Comparison of ENCODE assay signal across 8 mouse cellular contexts in genomic region chr3:88214197-88214938, GRCm38 (mm10). TPM values are rescaled to one million over a fixed set of nuclear protein-coding genes. Genes with fewer than 3 reads are reported as not detected.
DNase-seq lines count a peak whose midpoint lies in the region; ATAC-seq and TF ChIP-seq lines count a peak whose summit lies in the region.

No protein-coding gene starts in this region.

- peak overlapping the region; percentile 66 for H3K4me2 ChIP-seq in heart, embryonic 12.5 days
- H3K4me2 ChIP-seq in forebrain, embryonic 12.5 days, result peak overlapping the region; percentile 88

- no peaks in the 10 kb centered on the region for H3K36me3 ChIP-seq in heart, embryonic 12.5 days
- peaks cover 55% of the 10 kb centered on the region for H3K36me3 ChIP-seq in forebrain, embryonic 12.5 days (replicated peaks)

- no peaks in the 10 kb centered on the region for H3K9me3 ChIP-seq in heart, embryonic 12.5 days (replicated peaks)
- no peaks in the 10 kb centered on the region for H3K9me3 ChIP-seq in forebrain, embryonic 12.5 days

- no peak for TF ChIP-seq CTCF in bone marrow macrophage, adult 2 months (IDR thresholded peaks at IDR 0.05; ENCODE audit: low read depth, low read length)

- WGBS in heart, embryonic 12.5 days, result 2% methylated on average over 42 of the region's 42 CpGs
- 2% methylated on average over 41 of the region's 42 CpGs for WGBS in forebrain, embryonic 12.5 days

- TF ChIP-seq POLR2A in bone marrow macrophage, adult 2 months (IDR thresholded peaks at IDR 0.05; ENCODE audit: borderline replicate concordance, low read depth, low read length), result no peak

- ATAC-seq in heart, embryonic 12.5 days (ENCODE audit: insufficient number of reproducible peaks, low FRiP score), result 0 out of 2 replicates have a peak, but pooled peaks have one; percentile 18
- peak; percentile 90 for ATAC-seq in forebrain, embryonic 12.5 days (ENCODE audit: low FRiP score)

- H3K27ac ChIP-seq in heart, embryonic 12.5 days (ENCODE audit: poor library complexity, severe bottlenecking), result no peak overlapping the region
- no peak overlapping the region for H3K27ac ChIP-seq in bone marrow macrophage, adult 2 months (ENCODE audit: insufficient read depth, low read depth, low read length)
- peak overlapping the region; percentile 99 for H3K27ac ChIP-seq in forebrain, embryonic 12.5 days

- DNase-seq in heart, postnatal 10 days, result no peak
- peak; percentile 80 to 84 for DNase-seq in left cerebral cortex, postnatal 36 days (ENCODE audit: low spot score in 2 of 2)
- DNase-seq in right cerebral cortex, postnatal 25 days, result peak; percentile 77
- no peak for DNase-seq in spleen, postnatal 14 days (ENCODE audit: low spot score in 2 of 2)
- DNase-seq in gastrocnemius, postnatal 25 days, result no peak

- H3K4me3 ChIP-seq in heart, embryonic 12.5 days, result peak overlapping the region; percentile 38
- H3K4me3 ChIP-seq in bone marrow macrophage, adult 2 months (ENCODE audit: insufficient read depth, low read length), result peak overlapping the region; percentile 58
- peak overlapping the region; percentile 83 for H3K4me3 ChIP-seq in forebrain, embryonic 12.5 days (replicated peaks)

- H3K4me1 ChIP-seq in heart, embryonic 12.5 days (replicated peaks), result peaks cover 22% of the 10 kb centered on the region
- 0 out of 2 replicates have a peak, but pooled peaks cover 2% of the 10 kb centered on the region for H3K4me1 ChIP-seq in bone marrow macrophage, adult 2 months (ENCODE audit: control insufficient read depth, insufficient read depth, low read length)
- peaks cover 84% of the 10 kb centered on the region for H3K4me1 ChIP-seq in forebrain, embryonic 12.5 days

- H3K9ac ChIP-seq in heart, embryonic 12.5 days, result no peak overlapping the region
- H3K9ac ChIP-seq in forebrain, embryonic 12.5 days, result peak overlapping the region; percentile 99

- H3K27me3 ChIP-seq in heart, embryonic 12.5 days (replicated peaks), result peaks cover 97% of the 10 kb centered on the region
- H3K27me3 ChIP-seq in forebrain, embryonic 12.5 days, result peaks cover 87% of the 10 kb centered on the region

- intact Hi-C loops in heart, postnatal 10 days (cut with DNase I), result no loop called here
- intact Hi-C loops in left cerebral cortex, postnatal 36 days (cut with DNase I), result loop anchor here (2.0 kb wide), 1 partner anchor 14 kb away; no protein-coding TSS in a partner anchor

RNA-seq across cellular contexts. Expression of gene Rhbg, which starts 40.1 kb away (rescaled TPM):
- 0.19 TPM in 1 of 2 replicates, not detected in the other for polyA plus RNA-seq in heart, embryonic 12.5 days (2016; fragmentation: Nextera tagmentation; extraction: Ambion mirVana)
- not detected for total RNA-seq in heart, postnatal 10 days (2021)
- not detected in 2 replicates for polyA plus RNA-seq in bone marrow macrophage, adult 2 months (2012; ENCODE audit: insufficient read depth, insufficient read length, missing spikeins)
- polyA plus RNA-seq in forebrain, embryonic 12.5 days (2016; fragmentation: Nextera tagmentation; extraction: Ambion mirVana), result 0.28 TPM in 1 of 2 replicates, not detected in the other
- total RNA-seq in left cerebral cortex, postnatal 36 days (2021), result not detected
- total RNA-seq in gastrocnemius, postnatal 25 days (2021), result not detected

Comparison
In these comparisons a context has a peak if more than half of its experiments do, and no peak if none do; other contexts are left out.
1. DNase-seq: peak in left cerebral cortex, postnatal 36 days (2 of 2) and right cerebral cortex, postnatal 25 days (single experiment); none in heart, postnatal 10 days (0 of 2), spleen, postnatal 14 days (0 of 2) and gastrocnemius, postnatal 25 days (single experiment).
2. Peak in every context shown above with its lines, with median percentiles within 50 percentile points of each other: H3K4me3 ChIP-seq.